Mouse (Mus musculus) heart, postnatal 0 days (tissue): ENCODE results near the gene Socs3. TPM values are rescaled to one million over a fixed set of nuclear protein-coding genes. Genes with fewer than 3 reads are reported as not detected.

Source experiments
- ATAC-seq: fragments of 200-750 bp; cut with Nextera tagmentation; 2 replicates; pipeline ENCODE4 v1.8.0; 2017; ENCODE audit warnings: low read depth, moderate number of reproducible peaks, moderate library complexity; ENCODE audit not compliant: insufficient read depth
- DNase-seq: peaks from one replicate; pipeline ENCODE4 v3.0.0-alpha.2; 2016; ENCODE audit warnings: low spot score
- H3K27ac ChIP-seq: fragments of 300-500 bp; sonication (generic); 2 replicates; pipeline ENCODE4 v1.5.1; 2014; ENCODE audit warnings: low read depth, mild to moderate bottlenecking
- H3K27me3 ChIP-seq: fragments of 300-500 bp; sonication (generic); 2 replicates; pipeline ENCODE4 v1.6.1; 2014; ENCODE audit warnings: low read length, mixed read lengths; ENCODE audit not compliant: control insufficient read depth, insufficient read depth
- H3K36me3 ChIP-seq: fragments of 300-500 bp; sonication (generic); replicated peaks from 2 replicates; pipeline ENCODE4 v1.6.1; 2014; ENCODE audit warnings: low read length, mixed read lengths; ENCODE audit not compliant: control insufficient read depth, insufficient read depth
- H3K4me1 ChIP-seq: fragments of 300-500 bp; sonication (generic); 2 replicates; pipeline ENCODE4 v1.6.1; 2014; ENCODE audit warnings: antibody characterized with exemption; ENCODE audit not compliant: control insufficient read depth, insufficient read depth
- H3K4me2 ChIP-seq: fragments of 300-500 bp; sonication (generic); 2 replicates; pipeline ENCODE4 v1.6.1; 2014; ENCODE audit warnings: low read depth, mild to moderate bottlenecking, low read length, moderate library complexity
- H3K4me3 ChIP-seq: fragments of 300-500 bp; sonication (generic); 2 replicates; pipeline ENCODE4 v1.5.1; 2014; ENCODE audit warnings: low read depth, low read length
- H3K9ac ChIP-seq: fragments of 300-500 bp; sonication (generic); replicated peaks from 2 replicates; pipeline ENCODE4 v1.6.1; 2014; ENCODE audit warnings: low read depth, low read length, mixed read lengths
- H3K9me3 ChIP-seq: fragments of 300-500 bp; sonication (generic); replicated peaks from 2 replicates; pipeline ENCODE4 v1.6.1; 2016; ENCODE audit warnings: low read length; ENCODE audit not compliant: control insufficient read depth
- CTCF ChIP-seq: IDR thresholded peaks from 2 replicates; pipeline ENCODE4 v1.5.1; 2016; ENCODE audit warnings: antibody characterized with exemption, control low read depth, low read depth
- EP300 ChIP-seq: IDR thresholded peaks from 2 replicates; pipeline ENCODE4 v1.6.1; 2016; ENCODE audit warnings: antibody characterized with exemption, low read depth
- WGBS: fragments of 180-500 bp; shearing (Covaris S2); extraction: QIAGEN DNeasy Blood & Tissue Kit; methylation state at CpG from one replicate; pipeline ENCODE4 v1.1.7; 2014; 5-methylcytosine and 5-hydroxymethylcytosine counted together
- polyA plus RNA-seq: library from polyadenylated mRNA; unstranded; fragments of >200 nt; fragmentation: Nextera tagmentation; extraction: Ambion mirVana; gene quantifications from 2 replicates; pipeline ENCODE4 v1.2.1, GENCODE M21; 2015
- total RNA-seq: library from RNA; depleted of rRNA; stranded (reverse); fragments of >200 nt; gene quantifications from 2 replicates; pipeline ENCODE4 v1.2.3, GENCODE M21; 2014; ENCODE audit warnings: low replicate concordance

Socs3 gene
- total and polyA plus RNA-seq, 2 experiments from 2014 or later: 4.0 to 5.7 TPM

DNA sequence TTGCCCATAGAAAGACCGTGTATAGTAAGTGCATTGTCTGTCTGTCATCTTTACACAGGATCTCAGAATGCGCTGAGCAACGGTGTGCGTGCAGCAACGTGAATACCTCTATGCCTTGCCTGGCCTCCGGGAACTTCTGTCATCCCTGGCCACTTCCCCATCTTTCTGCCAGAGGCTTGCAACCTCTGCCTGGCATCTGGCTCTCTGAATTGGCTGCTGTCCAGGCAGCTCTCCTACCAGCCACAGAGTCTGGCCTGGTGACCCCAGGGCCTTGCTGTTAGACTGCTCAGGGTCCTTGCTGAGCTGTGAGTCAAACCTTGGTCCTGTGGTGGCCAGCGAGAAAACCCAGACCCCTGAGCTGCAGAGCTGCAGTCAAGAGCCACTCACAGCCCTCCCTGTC is 11.7 kb downstream of the Socs3 start:
- H3K27ac ChIP-seq: no peak overlapping the region
- no peak for ATAC-seq
- no peak overlapping the region for H3K4me2 ChIP-seq
- H3K27me3 ChIP-seq: no peaks in the 10 kb centered on the region
- H3K36me3 ChIP-seq: no peaks in the 10 kb centered on the region
- no peak overlapping the region for H3K4me3 ChIP-seq
- no peak for TF ChIP-seq EP300
- peaks cover 46% of the 10 kb centered on the region for H3K4me1 ChIP-seq
- WGBS: 39% methylated on average over 7 of the region's 7 CpGs
- H3K9ac ChIP-seq: no peak overlapping the region
- no peak for DNase-seq
- no peaks in the 10 kb centered on the region for H3K9me3 ChIP-seq

DNA sequence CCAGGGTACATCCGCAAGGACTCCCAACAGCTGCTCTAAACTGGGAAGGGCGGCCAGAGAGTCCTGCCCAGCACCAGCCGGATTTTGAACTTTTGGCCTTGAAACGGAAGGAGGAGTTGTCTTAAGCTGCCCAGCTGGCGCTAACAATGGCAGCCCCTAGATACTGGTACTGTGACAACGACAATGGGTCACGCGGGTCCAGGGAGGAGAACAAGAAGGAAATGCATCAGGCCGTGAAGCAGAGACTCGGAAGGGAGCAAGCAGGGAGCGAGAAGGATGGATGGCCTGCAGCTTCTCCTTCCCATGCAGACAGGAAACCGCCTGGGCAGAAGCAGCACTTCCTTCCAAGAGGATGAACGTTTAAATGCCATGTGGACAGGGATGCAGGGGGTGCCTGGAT is 14.2 kb downstream of the Socs3 start:
- no peak overlapping the region for H3K27ac ChIP-seq
- no peak for DNase-seq
- no peak overlapping the region for H3K4me2 ChIP-seq
- H3K36me3 ChIP-seq: no peaks in the 10 kb centered on the region
- H3K4me1 ChIP-seq: peaks cover 31% of the 10 kb centered on the region
- no peaks in the 10 kb centered on the region for H3K9me3 ChIP-seq
- no peak for TF ChIP-seq EP300
- TF ChIP-seq CTCF: no peak
- no peak overlapping the region for H3K4me3 ChIP-seq
- H3K9ac ChIP-seq: no peak overlapping the region
- H3K27me3 ChIP-seq: no peaks in the 10 kb centered on the region
- ATAC-seq: no peak
- 67% methylated on average over 13 of the region's 13 CpGs for WGBS

DNA sequence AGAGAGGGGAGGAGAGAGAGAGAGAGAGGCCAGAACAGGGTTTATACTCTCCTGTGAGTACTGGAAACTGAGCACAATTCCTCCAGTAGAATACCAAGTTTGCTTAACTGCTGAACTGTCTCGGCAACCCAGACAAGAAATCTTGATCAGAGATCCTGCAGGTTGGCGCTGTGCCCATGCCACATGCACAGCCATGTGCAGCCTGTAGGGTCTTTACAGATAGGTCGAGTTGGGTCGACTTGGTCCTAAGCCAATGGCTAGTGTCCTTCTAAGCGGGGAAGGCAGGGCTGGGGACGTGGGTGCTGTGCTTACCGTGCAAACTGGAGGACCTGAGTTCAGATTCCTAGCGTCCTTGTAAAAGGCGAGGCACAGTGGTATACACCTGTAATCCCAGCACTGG is 15.0 kb downstream of the Socs3 start:
- 75% methylated on average over 9 of the region's 9 CpGs for WGBS
- Histone ChIP-seq H3K4me3 (no peak overlapping the region), H3K4me2 (no peak overlapping the region), H3K9ac (no peak overlapping the region), H3K4me1 (peaks cover 28% of the 10 kb centered on the region), H3K36me3 (no peaks in the 10 kb centered on the region), H3K27ac (no peak overlapping the region), H3K27me3 (no peaks in the 10 kb centered on the region), H3K9me3 (no peaks in the 10 kb centered on the region)
- ATAC-seq (no peak), DNase-seq (no peak)
- no peak for TF ChIP-seq CTCF
- TF ChIP-seq EP300: no peak

DNA sequence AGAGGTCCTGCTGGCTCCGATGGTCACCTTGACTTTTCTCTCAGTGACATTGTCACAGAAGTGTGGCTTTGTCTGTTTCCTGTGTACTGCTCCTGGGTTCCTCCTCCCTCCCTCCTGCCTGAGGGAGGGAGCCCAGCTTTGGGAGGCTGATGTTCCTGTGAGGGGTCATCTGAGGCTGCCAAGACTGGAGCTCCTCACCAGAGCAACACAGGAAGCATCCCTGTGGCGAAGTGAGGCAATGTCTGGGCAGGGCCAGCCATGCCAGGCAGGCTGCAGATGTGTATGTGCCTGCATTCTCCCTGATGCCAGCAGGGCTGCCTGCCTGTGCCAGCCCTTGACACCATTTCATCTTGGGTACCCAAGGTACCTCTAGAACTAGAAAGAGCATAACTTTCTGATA is 15.8 kb downstream of the Socs3 start:
- Histone ChIP-seq H3K27ac (no peak overlapping the region), H3K27me3 (no peaks in the 10 kb centered on the region), H3K36me3 (no peaks in the 10 kb centered on the region), H3K9me3 (no peaks in the 10 kb centered on the region), H3K9ac (no peak overlapping the region), H3K4me3 (no peak overlapping the region), H3K4me2 (no peak overlapping the region), H3K4me1 (peaks cover 28% of the 10 kb centered on the region)
- WGBS: 39% methylated on average over 2 of the region's 2 CpGs
- TF ChIP-seq EP300 (no peak), CTCF (no peak)
- no peak for DNase-seq
- no peak for ATAC-seq

DNA sequence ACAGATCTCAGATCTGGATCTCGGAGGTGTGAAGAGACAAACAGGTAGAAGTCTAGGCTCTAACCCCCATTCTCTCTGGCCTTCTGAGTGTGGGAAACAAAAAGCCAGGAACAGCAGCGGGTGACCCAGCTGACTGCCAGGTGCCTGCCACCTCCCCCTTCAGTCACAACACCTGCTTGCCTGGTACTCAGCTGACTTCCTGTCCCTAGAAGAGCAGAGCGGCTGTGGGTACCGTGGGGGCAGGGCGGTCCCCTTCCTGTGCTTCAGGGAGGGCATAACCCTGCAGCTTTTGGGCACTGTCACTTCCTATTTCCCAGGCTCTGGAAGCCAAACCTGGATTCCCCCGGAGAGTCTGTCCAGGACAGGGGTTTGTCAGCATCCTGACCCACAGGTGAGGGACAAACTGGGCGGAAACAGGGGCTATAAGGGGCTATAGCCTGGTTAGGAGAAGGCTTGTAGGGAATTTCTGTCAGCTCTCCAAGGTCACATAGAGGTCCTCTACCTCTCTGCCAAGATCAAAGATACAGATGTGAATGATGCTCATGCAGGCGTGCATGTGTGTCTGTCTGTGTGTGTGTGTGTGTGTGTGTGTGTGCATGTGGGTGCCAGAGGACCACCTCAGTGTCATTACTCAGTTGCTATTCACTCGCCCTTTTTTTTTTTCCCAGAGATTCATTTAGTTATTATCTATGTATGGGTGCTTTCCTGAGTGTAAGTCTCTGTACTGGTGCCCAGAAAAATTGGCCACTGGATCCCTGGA is 17.5 kb downstream of the Socs3 start:
- Histone ChIP-seq H3K9me3 (no peaks in the 10 kb centered on the region), H3K9ac (no peak overlapping the region), H3K4me1 (peaks cover 18% of the 10 kb centered on the region), H3K4me3 (no peak overlapping the region), H3K4me2 (no peak overlapping the region), H3K36me3 (no peaks in the 10 kb centered on the region), H3K27ac (no peak overlapping the region; the same call in 1 of the 2 replicates), H3K27me3 (no peaks in the 10 kb centered on the region)
- 68% methylated on average over 9 of the region's 9 CpGs for WGBS
- TF ChIP-seq EP300: no peak
- DNase-seq (no peak), ATAC-seq (no peak)

DNA sequence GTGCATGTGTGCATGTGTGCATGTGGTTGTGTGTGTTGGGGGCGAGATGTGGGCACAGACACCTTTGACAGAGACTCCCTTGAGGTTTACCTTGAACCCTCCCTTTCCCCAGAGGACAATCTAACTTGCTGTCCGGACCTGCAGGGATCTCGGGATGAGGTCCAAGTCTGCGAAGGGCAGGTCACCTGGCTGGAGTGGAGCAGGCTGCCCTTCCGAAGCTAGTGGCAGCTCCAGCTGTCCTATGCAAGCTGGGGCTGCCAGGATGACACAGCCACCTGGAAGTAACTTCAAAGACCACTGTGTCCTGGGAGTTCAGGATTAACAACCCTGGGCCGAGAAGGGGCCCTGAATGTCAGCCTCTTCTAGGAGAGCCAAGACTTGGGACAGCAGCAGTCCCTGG is 18.5 kb downstream of the Socs3 start:
- Histone ChIP-seq H3K27me3 (no peaks in the 10 kb centered on the region), H3K36me3 (no peaks in the 10 kb centered on the region), H3K9ac (no peak overlapping the region), H3K4me2 (no peak overlapping the region), H3K4me1 (peaks cover 18% of the 10 kb centered on the region), H3K27ac (no peak overlapping the region), H3K9me3 (no peaks in the 10 kb centered on the region), H3K4me3 (no peak overlapping the region)
- TF ChIP-seq CTCF (no peak), EP300 (no peak)
- ATAC-seq (no peak), DNase-seq (no peak)
- 81% methylated on average over 6 of the region's 6 CpGs for WGBS
